Mouse (Mus musculus) neural tube, embryonic 11.5 days (tissue): Measurements from ENCODE around the gene Supt4a. TPM values are rescaled to one million over a fixed set of nuclear protein-coding genes. Genes with fewer than 3 reads are reported as not detected.
A peak's percentile ranks its signal among the peaks of the same experiment; 100 is the strongest.

Experiments used
- ATAC-seq: fragments of 200-750 bp; cut with Nextera tagmentation; 2 replicates; pipeline ENCODE4 v1.8.0; 2017; ENCODE audit warnings: moderate number of reproducible peaks, mild to moderate bottlenecking, moderate TSS enrichment, moderate library complexity; ENCODE audit not compliant: insufficient read depth, low FRiP score, low TSS enrichment
- DNase-seq: peaks from one replicate; pipeline ENCODE4 v3.0.0-alpha.2; 2015; ENCODE audit warnings: low spot score
- H3K27ac ChIP-seq: fragments of 300-500 bp; sonication (generic); 2 replicates; pipeline ENCODE4 v1.5.1; 2014; ENCODE audit warnings: low read depth, mild to moderate bottlenecking, low read length
- H3K27me3 ChIP-seq: fragments of 300-500 bp; sonication (generic); 2 replicates; pipeline ENCODE4 v1.6.1; 2014; ENCODE audit warnings: mild to moderate bottlenecking, low read length, mixed read lengths; ENCODE audit not compliant: control insufficient read depth, insufficient read depth
- H3K36me3 ChIP-seq: fragments of 300-500 bp; sonication (generic); 2 replicates; pipeline ENCODE4 v1.6.1; 2014; ENCODE audit warnings: mild to moderate bottlenecking, low read length, moderate library complexity, mixed read lengths; ENCODE audit not compliant: control insufficient read depth, insufficient read depth
- H3K4me1 ChIP-seq: fragments of 300-500 bp; sonication (generic); 2 replicates; pipeline ENCODE4 v1.6.1; 2014; ENCODE audit warnings: low read length, mixed read lengths; ENCODE audit not compliant: control insufficient read depth, insufficient read depth
- H3K4me2 ChIP-seq: fragments of 300-500 bp; sonication (generic); 2 replicates; pipeline ENCODE4 v1.6.1; 2014; ENCODE audit warnings: low read depth, mild to moderate bottlenecking, moderate library complexity
- H3K4me3 ChIP-seq: fragments of 300-500 bp; sonication (generic); 2 replicates; pipeline ENCODE4 v1.5.1; 2014; ENCODE audit warnings: low read depth, low read length
- H3K9ac ChIP-seq: fragments of 300-500 bp; sonication (generic); 2 replicates; pipeline ENCODE4 v1.6.1; 2014; ENCODE audit warnings: mild to moderate bottlenecking, low read length
- H3K9me3 ChIP-seq: fragments of 300-500 bp; sonication (generic); 2 replicates; pipeline ENCODE4 v1.6.1; 2016; ENCODE audit warnings: low read length; ENCODE audit not compliant: control insufficient read depth
- WGBS: fragments of 180-500 bp; shearing (Covaris S2); extraction: QIAGEN DNeasy Blood & Tissue Kit; methylation state at CpG from one replicate; pipeline ENCODE4 v1.1.7; 2014; 5-methylcytosine and 5-hydroxymethylcytosine counted together
- polyA plus RNA-seq: library from polyadenylated mRNA; unstranded; fragments of >200 nt; fragmentation: Nextera tagmentation; extraction: Ambion mirVana; gene quantifications from 2 replicates; pipeline ENCODE4 v1.2.1, GENCODE M21; 2014

The Supt4a gene
- polyA plus RNA-seq, 1 experiment from 2014 or later, result 162 TPM

GRCm38 (mm10) chr11:87703654-87704053, 33.7 kb upstream of the Supt4a start:
- Histone ChIP-seq H3K36me3 (no peaks in the 10 kb centered on the region), H3K4me1 (no peaks in the 10 kb centered on the region), H3K4me2 (no peak overlapping the region), H3K27ac (no peak overlapping the region), H3K9me3 (no peaks in the 10 kb centered on the region), H3K27me3 (no peaks in the 10 kb centered on the region), H3K9ac (no peak overlapping the region), H3K4me3 (no peak overlapping the region)
- 82% methylated on average over 5 of the region's 5 CpGs for WGBS
- no peak for DNase-seq
- ATAC-seq, result no peak

- no peaks in the 10 kb centered on the region for H3K4me1 ChIP-seq
- no peak overlapping the region for H3K4me2 ChIP-seq
- 82% methylated on average over 9 of the region's 9 CpGs for WGBS
- H3K36me3 ChIP-seq, result no peaks in the 10 kb centered on the region
- no peak overlapping the region for H3K9ac ChIP-seq
- H3K4me3 ChIP-seq, result no peak overlapping the region
- H3K27me3 ChIP-seq, result no peaks in the 10 kb centered on the region
- no peak overlapping the region for H3K27ac ChIP-seq
- no peak for ATAC-seq
- DNase-seq, result no peak
- no peaks in the 10 kb centered on the region for H3K9me3 ChIP-seq
Observed at GRCm38 (mm10) chr11:87704289-87704688, 33.1 kb upstream of the Supt4a start.

GRCm38 (mm10) chr11:87707570-87707969, 29.8 kb upstream of the Supt4a start:
- no peaks in the 10 kb centered on the region for H3K4me1 ChIP-seq
- H3K9ac ChIP-seq, result no peak overlapping the region
- H3K4me3 ChIP-seq, result no peak overlapping the region
- H3K4me2 ChIP-seq, result no peak overlapping the region
- no peak for ATAC-seq
- 33% methylated on average over 8 of the region's 8 CpGs for WGBS
- H3K9me3 ChIP-seq, result no peaks in the 10 kb centered on the region
- no peaks in the 10 kb centered on the region for H3K27me3 ChIP-seq
- H3K27ac ChIP-seq, result no peak overlapping the region
- DNase-seq, result peak; percentile 48
- no peaks in the 10 kb centered on the region for H3K36me3 ChIP-seq

GRCm38 (mm10) chr11:87708979-87709378, 28.4 kb upstream of the Supt4a start:
- no peak overlapping the region for H3K4me2 ChIP-seq
- H3K4me3 ChIP-seq, result no peak overlapping the region
- no peak overlapping the region for H3K27ac ChIP-seq
- H3K27me3 ChIP-seq, result no peaks in the 10 kb centered on the region
- 86% methylated on average over 5 of the region's 5 CpGs for WGBS
- DNase-seq, result no peak
- H3K9me3 ChIP-seq, result no peaks in the 10 kb centered on the region
- H3K36me3 ChIP-seq, result no peaks in the 10 kb centered on the region
- ATAC-seq, result no peak
- no peaks in the 10 kb centered on the region for H3K4me1 ChIP-seq
- H3K9ac ChIP-seq, result no peak overlapping the region

- H3K27ac ChIP-seq, result no peak overlapping the region
- 6% methylated on average over 21 of the region's 21 CpGs for WGBS
- DNase-seq, result peak; percentile 61
- H3K4me3 ChIP-seq, result 0 out of 2 replicates have a peak overlapping the region, but pooled peaks have one; percentile 3
- H3K9me3 ChIP-seq, result no peaks in the 10 kb centered on the region
- no peak for ATAC-seq
- no peaks in the 10 kb centered on the region for H3K4me1 ChIP-seq
- peak overlapping the region; percentile 19 for H3K4me2 ChIP-seq
- H3K36me3 ChIP-seq, result no peaks in the 10 kb centered on the region
- no peaks in the 10 kb centered on the region for H3K27me3 ChIP-seq
- H3K9ac ChIP-seq, result no peak overlapping the region
Observed at GRCm38 (mm10) chr11:87709513-87710261, 27.7 kb upstream of the Supt4a start.

- Histone ChIP-seq H3K4me2 (peak overlapping the region; percentile 19), H3K4me3 (no peak overlapping the region), H3K9ac (no peak overlapping the region), H3K27me3 (no peaks in the 10 kb centered on the region), H3K4me1 (no peaks in the 10 kb centered on the region), H3K9me3 (no peaks in the 10 kb centered on the region), H3K27ac (no peak overlapping the region), H3K36me3 (no peaks in the 10 kb centered on the region)
- 53% methylated on average over 7 of the region's 7 CpGs for WGBS
- ATAC-seq (no peak), DNase-seq (no peak)
Observed at GRCm38 (mm10) chr11:87710262-87710615, 27.1 kb upstream of the Supt4a start.

GRCm38 (mm10) chr11:87712188-87712587, 25.2 kb upstream of the Supt4a start:
- Histone ChIP-seq H3K9ac (no peak overlapping the region), H3K27ac (no peak overlapping the region), H3K4me2 (no peak overlapping the region), H3K27me3 (no peaks in the 10 kb centered on the region), H3K4me1 (no peaks in the 10 kb centered on the region), H3K4me3 (no peak overlapping the region), H3K36me3 (no peaks in the 10 kb centered on the region), H3K9me3 (no peaks in the 10 kb centered on the region)
- DNase-seq, result no peak
- 89% methylated on average over 4 of the region's 4 CpGs for WGBS
- no peak for ATAC-seq

- H3K4me1 ChIP-seq, result no peaks in the 10 kb centered on the region
- no peak for DNase-seq
- H3K27me3 ChIP-seq, result no peaks in the 10 kb centered on the region
- no peak overlapping the region for H3K27ac ChIP-seq
- 88% methylated on average over 4 of the region's 4 CpGs for WGBS
- H3K4me3 ChIP-seq, result no peak overlapping the region
- H3K9ac ChIP-seq, result no peak overlapping the region
- H3K9me3 ChIP-seq, result no peaks in the 10 kb centered on the region
- H3K36me3 ChIP-seq, result no peaks in the 10 kb centered on the region
- ATAC-seq, result no peak
- no peak overlapping the region for H3K4me2 ChIP-seq
Observed at GRCm38 (mm10) chr11:87715999-87716398, 21.4 kb upstream of the Supt4a start.

GRCm38 (mm10) chr11:87719526-87719925, 17.8 kb upstream of the Supt4a start:
- H3K4me1 ChIP-seq, result no peaks in the 10 kb centered on the region
- H3K27me3 ChIP-seq, result no peaks in the 10 kb centered on the region
- H3K27ac ChIP-seq, result no peak overlapping the region
- H3K9me3 ChIP-seq, result no peaks in the 10 kb centered on the region
- 84% methylated on average over 7 of the region's 7 CpGs for WGBS
- no peak overlapping the region for H3K9ac ChIP-seq
- ATAC-seq, result no peak
- DNase-seq, result no peak
- H3K4me2 ChIP-seq, result no peak overlapping the region
- no peak overlapping the region for H3K4me3 ChIP-seq
- H3K36me3 ChIP-seq, result no peaks in the 10 kb centered on the region
